10 mouse cellular contexts compared by ENCODE assay signal in genomic region chr9:61756801-61757342, GRCm38 (mm10).
A peak's percentile ranks its signal among the peaks of the same experiment; 100 is the strongest.
DNase-seq lines count a peak whose midpoint lies in the region; ATAC-seq and TF ChIP-seq lines count a peak whose summit lies in the region.
"Had no signal": no experiment of that assay in that cellular context is flagged by ENCODE, and none has a peak within 500 bp of the region (broad histone marks: within the 10 kb centered on the region; RNA-seq: fewer than 3 reads in every experiment).

No protein-coding gene starts in this region.

- TF ChIP-seq CTCF in cerebellum, adult 2 months (IDR thresholded peaks at IDR 0.05; ENCODE audit: borderline replicate concordance, insufficient read depth, low read depth, low read length), result no peak

- no peak overlapping the region for H3K4me2 ChIP-seq in intestine, embryonic 15.5 days (replicated peaks)

- H3K27ac ChIP-seq in cerebellum, adult 2 months (ENCODE audit: insufficient read depth, low read length), result no peak overlapping the region
- no peak overlapping the region for H3K27ac ChIP-seq in intestine, embryonic 15.5 days

- no peaks in the 10 kb centered on the region for H3K9me3 ChIP-seq in intestine, embryonic 15.5 days

- no peaks in the 10 kb centered on the region for H3K27me3 ChIP-seq in cerebellum, adult 2 months (ENCODE audit: control insufficient read depth, insufficient read depth, low read length)
- H3K27me3 ChIP-seq in intestine, embryonic 15.5 days (replicated peaks), result no peaks in the 10 kb centered on the region

- peak; percentile 27 to 37 for DNase-seq in cerebellum, adult 2 months
- no peak for DNase-seq in cerebellum, adult 11-12 months
- DNase-seq in layer of hippocampus, adult 11-12 months (ENCODE audit: low spot score), result peak; percentile 21
- DNase-seq in layer of hippocampus, postnatal 25 days (ENCODE audit: extremely low spot score in 1 of 2, low spot score in 1 of 2), result no peak
- DNase-seq in right cerebral cortex, adult 2 months (ENCODE audit: low spot score in 2 of 2), result peak; percentile 36 to 39
- no peak for DNase-seq in ovary, postnatal 14 days (ENCODE audit: low spot score)
- DNase-seq: heart, adult 18-20 months; lung, postnatal 14 days had no signal

- H3K36me3 ChIP-seq in intestine, embryonic 15.5 days, result no peaks in the 10 kb centered on the region

- H3K4me3 ChIP-seq in cerebellum, adult 2 months (replicated peaks; ENCODE audit: insufficient read depth, low read depth, low read length), result no peak overlapping the region
- no peak overlapping the region for H3K4me3 ChIP-seq in intestine, embryonic 15.5 days (replicated peaks)

- peak; percentile 47 for ATAC-seq in intestine, embryonic 15.5 days
- ATAC-seq in erythroid progenitor cell, adult 5-6 weeks (replicated peaks; ENCODE audit: low FRiP score, poor library complexity, severe bottlenecking), result no peak

- H3K9ac ChIP-seq in intestine, embryonic 15.5 days, result no peak overlapping the region

- no peak for TF ChIP-seq POLR2A in cerebellum, adult 2 months (IDR thresholded peaks at IDR 0.05; ENCODE audit: borderline replicate concordance, insufficient read depth, low read length)

- H3K4me1 ChIP-seq in cerebellum, adult 2 months (ENCODE audit: control insufficient read depth, insufficient read depth, low read length), result peaks cover 4% of the 10 kb centered on the region
- peaks cover 8% of the 10 kb centered on the region for H3K4me1 ChIP-seq in intestine, embryonic 15.5 days (replicated peaks)

- 9% methylated on average over 24 of the region's 24 CpGs for WGBS in cerebellum, adult 2 months
- WGBS in intestine, embryonic 15.5 days, result 48% methylated on average over 24 of the region's 24 CpGs

Comparison
In these comparisons a context has a peak if more than half of its experiments do, and no peak if none do; other contexts are left out.
1. DNase-seq: peak in cerebellum, adult 2 months (2 of 2), layer of hippocampus, adult 11-12 months (single experiment) and right cerebral cortex, adult 2 months (2 of 2); none in cerebellum, adult 11-12 months (single experiment), layer of hippocampus, postnatal 25 days (0 of 2) and ovary, postnatal 14 days (single experiment).